Mouse (Mus musculus): ENCODE data around the gene Ugt1a2. TPM values are rescaled to one million over a fixed set of nuclear protein-coding genes. Genes with fewer than 3 reads are reported as not detected.

Gene Ugt1a2
- polyA plus RNA-seq, 1 experiment from 2014 or later, result 0.18 TPM

DNA sequence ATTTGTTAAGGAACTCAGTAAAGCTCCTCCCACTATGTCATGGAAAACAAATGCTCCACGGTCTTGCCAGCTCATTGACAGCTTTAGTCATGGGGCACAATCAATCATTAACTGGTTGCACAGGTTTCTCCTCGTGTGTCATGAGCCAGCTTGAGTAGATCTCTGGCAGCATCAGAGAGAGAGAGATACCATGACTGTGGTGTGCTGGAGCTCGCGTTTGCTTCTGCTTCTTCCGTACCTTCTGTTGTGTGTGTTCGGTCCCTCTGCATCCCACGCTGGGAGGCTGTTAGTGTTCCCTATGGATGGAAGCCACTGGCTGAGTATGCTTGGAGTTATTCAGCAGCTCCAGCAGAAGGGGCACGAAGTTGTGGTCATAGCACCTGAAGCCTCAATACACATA lies 11.4 kb downstream of the Ugt1a2 start, which contains the start of gene Ugt1a1:
Gene Ugt1a1, plus strand, starts transcription at position 148 of the 400 bp plus-strand sequence.
- no peak within 1 kb of the TSS for H3K27ac ChIP-seq
- peak; percentile 53 for ATAC-seq
- peaks cover 26% of the 10 kb centered on the region for H3K9me3 ChIP-seq
- no peak within 1 kb of the TSS for H3K4me2 ChIP-seq (replicated peaks)
- no peak within 1 kb of the TSS for H3K9ac ChIP-seq
- WGBS, result 68% methylated on average over 8 of the region's 8 CpGs
- H3K4me1 ChIP-seq (replicated peaks), result no peaks in the 10 kb centered on the region
- no peak within 1 kb of the TSS for H3K4me3 ChIP-seq (replicated peaks)
- H3K36me3 ChIP-seq, result no peaks in the 10 kb centered on the region
- H3K27me3 ChIP-seq (replicated peaks), result no peaks in the 10 kb centered on the region

DNA sequence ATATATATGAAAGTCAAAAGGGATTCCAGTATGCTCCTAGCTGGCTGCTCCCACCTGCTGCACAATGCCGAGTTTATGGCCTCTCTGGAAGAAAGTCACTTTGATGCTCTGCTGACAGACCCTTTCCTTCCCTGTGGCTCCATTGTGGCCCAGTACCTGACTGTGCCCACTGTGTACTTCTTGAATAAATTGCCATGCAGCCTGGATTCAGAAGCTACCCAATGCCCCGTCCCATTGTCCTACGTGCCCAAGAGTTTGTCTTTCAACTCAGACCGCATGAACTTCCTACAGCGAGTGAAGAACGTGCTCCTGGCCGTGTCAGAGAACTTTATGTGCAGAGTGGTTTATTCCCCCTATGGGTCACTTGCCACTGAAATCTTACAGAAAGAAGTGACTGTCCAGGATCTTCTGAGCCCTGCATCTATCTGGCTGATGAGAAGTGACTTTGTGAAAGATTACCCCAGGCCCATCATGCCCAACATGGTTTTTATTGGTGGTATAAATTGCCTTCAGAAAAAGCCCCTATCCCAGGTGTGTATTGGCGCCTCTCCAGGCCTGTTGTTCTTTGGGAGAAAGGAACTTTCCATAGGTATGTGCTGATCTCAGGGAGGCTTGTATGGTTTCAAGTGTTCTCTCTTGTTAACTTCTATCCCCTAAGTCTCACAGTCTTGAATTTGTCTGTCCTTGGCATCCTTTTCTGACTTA lies 12.1 kb downstream of the Ugt1a2 start:
- 0 out of 2 replicates have a peak, but pooled peaks have one; percentile 5 for ATAC-seq
- no peaks in the 10 kb centered on the region for H3K36me3 ChIP-seq
- WGBS, result 61% methylated on average over 8 of the region's 8 CpGs

DNA sequence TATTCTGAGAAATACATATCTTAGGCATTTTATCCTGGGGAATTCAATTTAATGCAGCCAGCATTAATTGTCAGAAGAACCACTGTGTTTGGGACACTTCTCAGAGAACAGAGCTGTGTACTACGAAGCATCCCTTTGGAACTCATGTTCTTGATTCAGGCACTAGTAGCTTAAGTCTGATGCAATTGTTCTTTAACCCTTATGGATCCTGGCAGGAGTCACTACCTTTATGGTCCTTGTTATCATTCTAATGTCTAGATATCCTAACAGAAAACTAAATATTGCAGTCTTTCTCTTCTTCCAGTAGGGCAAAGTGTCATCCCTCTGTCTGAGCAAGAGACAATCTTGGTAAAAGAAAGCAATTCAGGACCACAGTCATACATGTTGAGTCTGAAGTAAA lies 12.7 kb downstream of the Ugt1a2 start:
- Histone ChIP-seq H3K4me3 (replicated peaks) (no peak overlapping the region), H3K27me3 (replicated peaks) (no peaks in the 10 kb centered on the region), H3K4me2 (replicated peaks) (no peak overlapping the region), H3K27ac (no peak overlapping the region), H3K9me3 (peaks cover 33% of the 10 kb centered on the region), H3K36me3 (no peaks in the 10 kb centered on the region), H3K4me1 (replicated peaks) (no peaks in the 10 kb centered on the region), H3K9ac (no peak overlapping the region)
- WGBS, result 75% methylated on average over 1 of the region's 1 CpGs
- ATAC-seq, result no peak

More for the DNA sequence above, 12.1 kb downstream of the Ugt1a2 start:
- H3K9ac ChIP-seq, result no peak overlapping the region
- H3K27me3 ChIP-seq (replicated peaks), result no peaks in the 10 kb centered on the region
- no peak overlapping the region for H3K4me3 ChIP-seq (replicated peaks)
- H3K27ac ChIP-seq, result no peak overlapping the region
- H3K4me2 ChIP-seq (replicated peaks), result no peak overlapping the region
- H3K9me3 ChIP-seq, result peaks cover 32% of the 10 kb centered on the region
- no peaks in the 10 kb centered on the region for H3K4me1 ChIP-seq (replicated peaks)

DNA sequence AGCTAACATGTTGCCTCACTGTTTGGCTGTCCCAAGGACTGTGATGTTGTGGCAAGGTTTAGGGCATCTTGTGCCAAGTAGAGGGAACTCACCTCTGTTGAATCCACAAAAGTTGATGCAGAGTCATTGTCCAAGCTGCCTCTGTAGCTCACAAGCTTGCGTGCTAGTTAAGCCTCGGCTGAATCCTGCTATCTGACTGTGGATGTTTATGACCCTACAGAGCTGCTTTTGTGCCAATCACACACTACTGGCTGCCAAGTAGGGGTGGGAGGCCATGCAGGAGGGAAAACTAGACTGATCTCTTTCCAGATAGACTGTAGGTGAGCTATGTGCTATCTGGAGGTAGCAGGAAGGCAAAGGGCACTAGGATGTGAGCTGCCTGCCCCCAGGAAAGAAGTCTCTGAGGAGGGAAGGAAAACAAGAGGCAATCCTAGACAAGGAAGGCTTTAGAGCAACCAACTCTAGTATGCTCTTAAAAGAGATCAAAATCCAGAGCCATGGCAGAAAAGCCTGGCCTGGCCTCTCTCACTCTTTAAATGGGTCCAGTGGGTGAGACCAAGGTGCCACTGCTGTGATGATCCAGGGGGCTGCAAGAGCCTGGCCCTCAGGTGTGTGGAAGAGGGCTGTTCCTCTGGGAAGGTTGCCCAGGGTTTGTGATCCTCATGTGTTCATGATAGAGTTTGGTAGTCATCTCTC lies 13.5 kb downstream of the Ugt1a2 start:
- no peak overlapping the region for H3K4me2 ChIP-seq (replicated peaks)
- H3K9me3 ChIP-seq, result peaks cover 33% of the 10 kb centered on the region
- no peaks in the 10 kb centered on the region for H3K36me3 ChIP-seq
- no peaks in the 10 kb centered on the region for H3K27me3 ChIP-seq (replicated peaks)
- WGBS, result 74% methylated on average over 2 of the region's 2 CpGs
- H3K4me3 ChIP-seq (replicated peaks), result no peak overlapping the region
- peak; percentile 82 for ATAC-seq
- H3K27ac ChIP-seq, result no peak overlapping the region
- H3K4me1 ChIP-seq (replicated peaks), result no peaks in the 10 kb centered on the region
- no peak overlapping the region for H3K9ac ChIP-seq

DNA sequence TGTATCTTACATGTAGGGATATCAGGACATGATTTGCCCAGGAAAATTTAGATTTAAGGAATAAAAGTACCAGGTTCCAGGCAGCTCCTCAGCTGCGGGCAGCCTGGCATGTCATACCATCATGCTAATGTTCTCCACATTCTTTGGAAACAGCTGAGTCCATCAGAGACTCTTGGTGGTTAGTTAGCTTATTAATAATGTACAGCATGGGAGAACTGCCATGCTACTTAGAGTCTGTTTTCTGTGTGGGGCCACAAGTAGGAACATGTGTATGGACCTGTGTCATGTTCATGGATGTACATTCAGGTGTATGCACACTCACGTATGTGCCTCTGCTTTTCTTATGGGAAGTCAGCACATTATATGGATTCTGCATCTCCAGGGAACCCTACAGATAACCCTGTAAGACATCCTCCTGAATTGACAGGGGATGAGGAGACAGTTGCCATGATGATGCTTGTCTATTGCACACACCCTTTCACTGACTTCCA lies 14.1 kb downstream of the Ugt1a2 start:
- Histone ChIP-seq H3K9me3 (peaks cover 33% of the 10 kb centered on the region), H3K27me3 (replicated peaks) (no peaks in the 10 kb centered on the region), H3K9ac (no peak overlapping the region), H3K4me1 (replicated peaks) (no peaks in the 10 kb centered on the region), H3K4me2 (replicated peaks) (no peak overlapping the region), H3K27ac (no peak overlapping the region), H3K4me3 (replicated peaks) (no peak overlapping the region), H3K36me3 (no peaks in the 10 kb centered on the region)
- WGBS, result 81% methylated on average over 2 of the region's 2 CpGs
- no peak for ATAC-seq

DNA sequence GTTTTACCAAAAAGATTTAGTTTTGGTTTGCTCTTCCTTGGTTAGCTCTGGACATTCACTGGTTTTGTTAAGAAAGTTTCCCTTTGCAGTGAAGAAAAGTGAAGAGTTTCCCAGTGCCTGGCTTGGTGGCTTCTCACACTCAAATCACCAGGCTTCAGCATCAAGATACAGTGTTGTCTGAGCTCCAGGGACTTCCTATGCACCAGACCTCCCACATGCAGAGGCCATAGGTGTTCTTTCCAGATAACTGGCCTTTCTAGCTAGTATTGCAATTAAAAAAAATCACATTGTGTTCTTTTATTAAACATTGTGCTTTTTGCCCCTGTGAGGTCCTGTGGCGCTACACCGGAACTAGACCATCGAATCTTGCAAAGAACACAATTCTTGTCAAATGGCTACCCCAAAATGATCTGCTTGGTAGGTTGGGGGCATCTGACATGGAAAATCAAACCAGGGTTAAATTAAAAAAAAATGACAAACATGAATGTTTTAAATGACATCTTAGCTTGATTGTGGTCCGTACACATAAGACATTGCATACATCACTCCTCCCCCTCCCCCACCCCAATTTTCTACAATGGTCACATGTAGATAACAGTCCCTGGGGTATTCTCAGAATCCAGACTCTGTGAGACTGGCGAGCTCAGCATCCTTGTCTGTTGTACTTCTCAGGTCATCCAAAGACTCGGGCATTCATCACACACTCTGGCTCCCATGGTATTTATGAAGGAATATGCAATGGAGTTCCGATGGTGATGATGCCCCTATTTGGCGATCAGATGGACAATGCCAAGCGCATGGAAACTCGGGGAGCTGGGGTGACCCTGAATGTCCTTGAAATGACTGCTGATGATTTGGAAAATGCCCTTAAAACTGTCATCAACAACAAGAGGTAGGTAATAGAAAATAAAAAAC lies 15.3 kb downstream of the Ugt1a2 start:
- Histone ChIP-seq H3K9me3 (peaks cover 33% of the 10 kb centered on the region), H3K4me2 (replicated peaks) (no peak overlapping the region), H3K27ac (no peak overlapping the region), H3K27me3 (replicated peaks) (no peaks in the 10 kb centered on the region), H3K4me3 (replicated peaks) (no peak overlapping the region), H3K4me1 (replicated peaks) (no peaks in the 10 kb centered on the region), H3K9ac (no peak overlapping the region), H3K36me3 (no peaks in the 10 kb centered on the region)
- WGBS, result 71% methylated on average over 10 of the region's 10 CpGs
- ATAC-seq, result no peak

DNA sequence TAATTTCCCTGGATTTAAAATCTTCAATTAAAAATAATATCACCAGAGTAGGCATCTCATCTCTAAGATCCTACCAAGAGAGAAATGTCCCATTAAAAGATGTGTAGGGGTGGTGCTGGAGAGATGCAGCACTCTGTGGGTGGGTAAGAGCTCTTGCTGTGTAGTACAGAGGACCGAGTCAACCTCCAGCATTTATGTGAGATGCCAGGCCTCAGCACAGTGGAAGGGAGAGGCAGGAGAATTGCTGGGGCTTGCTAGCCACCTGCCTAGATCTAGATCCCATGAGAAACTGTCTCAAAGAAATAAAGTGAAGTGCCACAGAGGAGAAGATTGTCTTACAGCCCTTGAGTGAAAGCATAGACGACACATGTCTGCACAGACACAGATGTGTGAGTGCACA lies 16.1 kb downstream of the Ugt1a2 start:
- Histone ChIP-seq H3K36me3 (no peaks in the 10 kb centered on the region), H3K4me2 (replicated peaks) (no peak overlapping the region), H3K9me3 (peaks cover 33% of the 10 kb centered on the region), H3K4me1 (replicated peaks) (no peaks in the 10 kb centered on the region), H3K9ac (no peak overlapping the region), H3K27me3 (replicated peaks) (no peaks in the 10 kb centered on the region), H3K27ac (no peak overlapping the region), H3K4me3 (replicated peaks) (no peak overlapping the region)
- 58% methylated on average over 2 of the region's 2 CpGs for WGBS
- ATAC-seq, result no peak

DNA sequence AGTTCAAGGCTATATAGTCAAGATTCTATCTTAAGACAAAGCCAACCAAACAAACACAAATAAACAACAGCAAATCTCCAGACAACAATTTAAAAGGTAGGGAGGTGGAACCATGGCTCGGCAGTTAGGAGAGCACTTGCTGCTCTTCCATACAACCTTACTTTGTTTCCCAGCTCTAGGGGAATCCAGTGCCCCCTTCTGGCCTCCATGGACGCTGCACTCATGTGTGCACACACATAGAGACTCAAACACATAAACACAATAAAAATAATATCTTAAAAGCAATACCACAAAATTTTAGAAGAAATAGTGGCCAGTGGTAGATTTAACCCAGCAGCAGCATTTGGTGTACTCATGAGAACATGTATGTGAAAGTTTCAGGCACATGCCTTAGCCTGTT lies 16.7 kb downstream of the Ugt1a2 start:
- Histone ChIP-seq H3K9me3 (peaks cover 31% of the 10 kb centered on the region), H3K4me1 (replicated peaks) (no peaks in the 10 kb centered on the region)

DNA sequence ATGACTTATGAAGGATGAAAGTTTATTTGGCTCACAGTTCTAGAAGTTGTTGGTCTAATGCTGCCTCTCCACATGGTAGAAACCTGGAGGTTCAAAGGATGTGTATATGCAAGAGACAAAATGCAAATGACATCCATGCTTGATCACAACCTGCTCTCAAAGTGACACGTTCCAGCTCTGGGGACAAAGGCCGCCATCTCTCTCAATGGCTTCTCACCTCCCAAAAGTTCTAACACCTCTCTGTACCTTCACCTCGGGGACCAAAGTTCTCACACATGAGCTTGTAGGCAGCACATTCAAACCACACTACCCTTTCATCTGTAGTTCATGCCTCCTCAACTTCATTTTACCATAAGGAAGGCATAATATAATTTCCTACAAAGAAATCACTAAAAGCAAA lies 17.2 kb downstream of the Ugt1a2 start:
- no peak overlapping the region for H3K27ac ChIP-seq
- no peak overlapping the region for H3K4me3 ChIP-seq (replicated peaks)
- no peak overlapping the region for H3K4me2 ChIP-seq (replicated peaks)
- H3K36me3 ChIP-seq, result no peaks in the 10 kb centered on the region
- H3K4me1 ChIP-seq (replicated peaks), result no peaks in the 10 kb centered on the region
- WGBS, result 40% methylated on average over 3 of the region's 3 CpGs
- no peaks in the 10 kb centered on the region for H3K27me3 ChIP-seq (replicated peaks)
- H3K9me3 ChIP-seq, result peaks cover 31% of the 10 kb centered on the region
- no peak overlapping the region for H3K9ac ChIP-seq
- no peak for ATAC-seq

More for the DNA sequence above, 16.7 kb downstream of the Ugt1a2 start:
- Histone ChIP-seq H3K36me3 (no peaks in the 10 kb centered on the region), H3K27ac (no peak overlapping the region), H3K9ac (no peak overlapping the region), H3K4me2 (replicated peaks) (no peak overlapping the region), H3K4me3 (replicated peaks) (no peak overlapping the region), H3K27me3 (replicated peaks) (no peaks in the 10 kb centered on the region)
- 59% methylated on average over 2 of the region's 2 CpGs for whole genome bisulfite sequencing
- no peak for ATAC-seq

DNA sequence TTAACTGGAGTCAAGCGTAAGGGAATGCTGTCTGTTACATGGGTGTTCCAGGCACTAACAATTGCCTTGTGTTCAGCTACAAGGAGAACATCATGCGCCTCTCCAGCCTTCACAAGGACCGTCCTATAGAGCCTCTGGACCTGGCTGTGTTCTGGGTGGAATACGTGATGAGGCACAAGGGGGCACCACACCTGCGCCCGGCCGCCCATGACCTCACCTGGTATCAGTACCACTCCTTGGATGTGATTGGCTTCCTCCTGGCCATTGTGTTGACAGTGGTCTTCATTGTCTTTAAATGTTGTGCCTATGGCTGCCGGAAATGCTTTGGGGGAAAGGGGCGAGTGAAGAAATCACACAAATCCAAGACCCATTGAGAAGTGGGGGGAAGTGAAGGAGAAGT lies 17.6 kb downstream of the Ugt1a2 start:
- Histone ChIP-seq H3K27ac (no peak overlapping the region), H3K4me3 (replicated peaks) (no peak overlapping the region), H3K36me3 (no peaks in the 10 kb centered on the region), H3K4me2 (replicated peaks) (no peak overlapping the region), H3K9ac (no peak overlapping the region), H3K27me3 (replicated peaks) (no peaks in the 10 kb centered on the region), H3K4me1 (replicated peaks) (no peaks in the 10 kb centered on the region), H3K9me3 (peaks cover 31% of the 10 kb centered on the region)
- no peak for ATAC-seq
- 76% methylated on average over 9 of the region's 9 CpGs for WGBS

DNA sequence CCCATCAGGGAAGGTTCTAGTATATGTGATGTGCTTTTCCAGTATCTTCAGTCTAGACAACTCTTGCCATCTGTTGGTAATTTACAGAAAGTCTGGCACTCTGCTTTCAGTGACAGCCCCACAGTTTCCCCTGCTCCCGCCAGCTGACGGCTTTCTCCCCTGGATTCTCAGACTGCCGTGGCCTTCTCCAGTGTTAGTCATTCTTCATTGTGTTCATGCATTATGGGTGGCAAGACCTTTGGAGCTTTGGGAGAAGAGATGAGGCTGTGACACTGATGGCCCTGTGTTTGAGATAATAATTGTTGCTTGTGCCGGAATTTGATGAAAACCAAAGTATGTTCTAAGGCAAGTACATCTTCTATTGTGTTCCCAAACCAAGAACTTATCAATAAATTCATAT lies 18.2 kb downstream of the Ugt1a2 start:
- no peaks in the 10 kb centered on the region for H3K4me1 ChIP-seq (replicated peaks)
- peaks cover 30% of the 10 kb centered on the region for H3K9me3 ChIP-seq
- no peak overlapping the region for H3K9ac ChIP-seq
- WGBS, result 52% methylated on average over 4 of the region's 4 CpGs
- no peak overlapping the region for H3K27ac ChIP-seq
- ATAC-seq, result no peak
- no peak overlapping the region for H3K4me3 ChIP-seq (replicated peaks)
- no peak overlapping the region for H3K4me2 ChIP-seq (replicated peaks)
- H3K27me3 ChIP-seq (replicated peaks), result no peaks in the 10 kb centered on the region
- no peaks in the 10 kb centered on the region for H3K36me3 ChIP-seq

DNA sequence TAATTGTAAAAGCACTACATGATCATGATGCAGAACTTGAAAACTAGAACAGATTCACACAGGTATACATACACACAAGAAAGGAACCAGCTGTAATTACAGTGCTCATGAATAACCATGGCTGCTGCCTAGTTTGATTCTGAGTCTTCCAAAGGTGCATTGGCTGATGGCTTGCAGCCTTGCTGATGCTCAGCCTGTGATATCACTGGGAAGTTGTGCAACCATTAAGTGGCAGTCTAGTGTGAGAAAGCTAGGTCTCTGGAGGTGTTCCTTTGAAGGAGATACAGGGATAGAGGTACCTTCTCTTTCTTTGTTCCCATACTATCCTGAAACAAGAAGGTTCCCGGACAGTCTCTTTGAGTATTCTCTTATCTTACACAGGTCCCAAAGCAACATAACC lies 18.7 kb downstream of the Ugt1a2 start:
- Histone ChIP-seq H3K4me3 (replicated peaks) (no peak overlapping the region), H3K27ac (no peak overlapping the region), H3K9ac (no peak overlapping the region), H3K4me1 (replicated peaks) (no peaks in the 10 kb centered on the region), H3K36me3 (no peaks in the 10 kb centered on the region), H3K4me2 (replicated peaks) (no peak overlapping the region), H3K27me3 (replicated peaks) (no peaks in the 10 kb centered on the region), H3K9me3 (peaks cover 25% of the 10 kb centered on the region)
- ATAC-seq, result no peak
- 23% methylated on average over 1 of the region's 1 CpGs for WGBS

Data from intestine, embryonic 15.5 days (tissue).